Mouse (Mus musculus) left cerebral cortex, postnatal 4 days (tissue): Measurements from ENCODE around the gene Syt17. TPM values are rescaled to one million over a fixed set of nuclear protein-coding genes. Genes with fewer than 3 reads are reported as not detected.
A peak's percentile ranks its signal among the peaks of the same experiment; 100 is the strongest.

Experiments
- DNase-seq: peaks from one replicate; pipeline ENCODE4 v3.0.0-alpha.2; 2022
- intact Hi-C: fragments of 180-260 bp; cut with DNase I; formaldehyde crosslinking; loops from one replicate; pipeline ENCODE4 v1.15.1; 2025
- total RNA-seq, 2 experiments: library from RNA; stranded (reverse); gene quantifications; 2 replicates each; pipeline ENCODE4 v1.2.3; 2021

Syt17 gene
- total RNA-seq, 2 experiments from 2014 or later = 15.7 to 18.9 TPM

GRCm38 (mm10) chr7:118464432-118464831, 16.4 kb upstream of the Syt17 start:
- intact Hi-C loops = no loop called here
- DNase-seq = no peak

DNA sequence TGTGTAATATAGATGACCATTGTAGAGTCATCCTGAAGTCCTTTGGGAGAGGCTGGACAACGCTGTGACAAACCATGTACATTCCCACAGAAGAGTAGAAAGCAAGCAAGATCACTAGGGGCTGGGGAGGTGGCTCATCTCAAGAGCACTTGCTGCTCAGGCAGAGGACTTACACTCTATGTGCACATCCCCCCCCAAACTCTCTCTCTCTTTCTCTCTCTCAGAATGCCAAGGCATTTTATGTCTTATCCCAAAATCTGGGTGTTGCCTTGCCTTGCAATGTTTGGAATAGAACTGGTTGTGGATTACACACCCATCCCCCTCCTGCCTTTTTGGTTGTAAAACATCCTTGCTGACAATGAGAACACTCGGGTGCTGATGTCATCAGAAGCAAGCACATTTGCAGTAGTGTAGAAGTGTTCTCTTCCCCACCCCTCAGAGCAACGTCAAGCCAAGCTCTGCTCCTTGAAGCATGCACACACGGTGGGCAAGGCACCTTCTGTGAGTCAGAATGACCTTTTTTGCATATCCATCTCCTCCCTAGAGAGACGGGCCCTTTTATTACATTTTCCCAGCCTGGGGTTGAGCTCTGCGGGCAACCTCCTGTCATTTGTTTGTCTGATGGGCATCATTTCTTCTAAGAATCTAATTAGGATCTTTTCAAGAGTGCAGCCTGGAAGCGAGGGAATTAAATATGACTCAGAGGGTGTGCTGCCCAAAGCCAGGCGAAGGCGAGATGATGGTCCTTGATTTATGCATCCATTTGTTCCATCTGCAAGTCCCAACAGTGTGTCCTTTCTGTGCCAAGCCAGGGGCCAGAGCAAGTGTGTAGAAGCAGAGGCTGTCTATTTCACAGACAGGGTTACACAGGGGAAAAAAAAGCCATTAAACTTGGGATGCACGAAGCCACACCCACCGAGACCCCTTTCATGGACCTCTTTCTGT, 15.1 kb upstream of the Syt17 start:
- intact Hi-C loops = no loop called here
- DNase-seq = no peak

DNA sequence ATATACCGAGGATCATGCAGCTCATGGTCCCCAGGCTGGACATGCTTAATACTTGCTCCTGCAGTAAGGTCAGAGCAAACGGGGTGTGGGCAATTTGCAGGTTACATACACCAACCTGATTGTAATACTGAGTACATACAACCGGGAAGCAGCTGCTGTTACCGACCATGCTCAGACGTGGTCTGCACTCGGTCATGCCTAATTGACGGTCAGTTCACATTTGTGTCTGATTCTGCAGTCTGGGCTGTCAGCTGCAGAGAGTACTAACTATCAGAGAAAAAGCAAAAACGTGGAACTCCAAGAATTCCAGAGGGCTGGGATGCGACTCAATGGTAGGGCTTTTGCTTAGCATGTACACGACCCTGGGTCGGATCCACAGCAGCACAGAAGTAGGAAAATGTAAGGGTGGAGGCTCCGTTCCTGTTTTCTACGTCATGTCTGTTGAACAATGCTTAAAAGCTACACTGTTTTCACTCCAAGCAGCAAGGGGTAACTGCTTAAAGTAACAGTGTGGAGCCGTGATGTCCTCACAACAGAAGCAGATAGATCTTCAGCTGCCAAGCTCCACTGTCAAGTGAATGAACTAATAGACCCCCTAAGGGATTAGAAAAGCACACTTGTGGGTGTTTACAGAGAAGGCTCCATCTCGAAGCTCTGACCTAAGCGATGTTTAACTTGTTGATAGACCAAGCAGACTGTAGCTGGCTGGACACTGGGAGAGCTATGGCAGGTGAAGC, 13.5 kb upstream of the Syt17 start:
- no peak for DNase-seq
- intact Hi-C loops = no loop called here

DNA sequence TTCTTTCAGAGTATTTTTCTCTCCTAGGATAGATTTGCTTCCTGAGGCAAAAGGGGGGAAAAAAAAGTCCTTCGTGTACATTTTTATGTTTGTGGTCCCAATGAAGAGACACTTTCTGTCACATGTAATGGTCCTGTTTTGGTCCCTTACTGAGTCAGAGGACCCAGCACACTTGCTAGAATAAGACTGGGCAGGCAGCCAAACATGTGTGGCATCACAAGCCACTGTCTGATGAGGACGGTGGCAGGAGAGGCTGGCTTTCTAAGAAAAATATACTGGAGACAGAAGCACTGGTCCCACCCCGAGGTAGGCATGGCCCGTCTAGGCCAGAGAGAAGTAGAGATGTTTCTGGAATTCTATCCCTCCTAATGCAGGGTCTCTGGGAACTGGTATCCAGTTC, 5.7 kb upstream of the Syt17 start:
- DNase-seq = no peak
- intact Hi-C loops = loop anchor here (5.0 kb wide), 1 partner anchor 64 kb away; no protein-coding TSS in a partner anchor

- no peak for DNase-seq
- intact Hi-C loops = loop anchor here (5.0 kb wide), 1 partner anchor 64 kb away; no protein-coding TSS in a partner anchor
Measured at GRCm38 (mm10) chr7:118452940-118453339, 4.9 kb upstream of the Syt17 start.

DNA sequence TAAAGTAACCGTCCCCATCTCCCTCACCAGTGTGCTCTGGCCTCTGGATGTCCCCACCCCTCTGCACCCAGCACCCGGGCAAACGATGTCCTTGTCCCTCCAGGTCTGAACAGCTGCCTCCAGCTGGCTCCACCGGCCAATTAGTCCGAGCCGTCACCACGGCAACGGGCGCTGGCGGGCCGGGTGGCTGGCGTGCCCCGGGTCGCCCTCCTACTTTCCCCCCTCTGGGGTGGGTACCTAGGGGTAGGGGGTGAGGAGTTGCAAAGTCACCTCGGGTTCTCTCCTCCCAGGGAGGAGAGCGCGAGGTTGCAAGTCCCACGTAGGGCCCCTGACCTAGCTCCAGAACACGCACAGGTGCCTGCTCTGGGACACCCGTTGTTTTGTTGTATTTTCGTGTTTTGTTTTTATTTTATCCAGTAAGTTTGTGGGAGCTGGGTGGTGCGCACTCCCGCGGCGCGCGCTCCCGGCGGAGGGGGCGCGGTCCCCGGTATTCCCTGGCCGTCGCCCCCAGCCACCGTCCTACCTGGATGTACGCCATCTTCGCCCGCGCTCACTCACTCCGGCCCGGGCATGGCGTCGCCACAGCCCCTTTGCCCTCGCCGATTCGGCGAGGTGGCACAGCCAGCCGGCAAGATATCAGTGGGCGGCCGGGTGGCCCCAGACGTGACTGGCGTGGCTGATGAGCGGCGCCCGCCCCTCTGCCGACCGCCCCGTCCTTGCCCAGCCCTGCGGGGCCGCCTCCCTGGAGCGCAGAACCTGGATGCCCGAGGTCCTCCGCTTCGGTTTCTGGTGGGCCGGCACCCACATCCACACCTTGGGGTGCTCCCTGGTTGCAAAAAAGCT, 510 bp downstream of the Syt17 start:
- DNase-seq = peak; percentile 39
- intact Hi-C loops = loop anchor here (5.0 kb wide), 1 partner anchor 140 kb away; no protein-coding TSS in a partner anchor

DNA sequence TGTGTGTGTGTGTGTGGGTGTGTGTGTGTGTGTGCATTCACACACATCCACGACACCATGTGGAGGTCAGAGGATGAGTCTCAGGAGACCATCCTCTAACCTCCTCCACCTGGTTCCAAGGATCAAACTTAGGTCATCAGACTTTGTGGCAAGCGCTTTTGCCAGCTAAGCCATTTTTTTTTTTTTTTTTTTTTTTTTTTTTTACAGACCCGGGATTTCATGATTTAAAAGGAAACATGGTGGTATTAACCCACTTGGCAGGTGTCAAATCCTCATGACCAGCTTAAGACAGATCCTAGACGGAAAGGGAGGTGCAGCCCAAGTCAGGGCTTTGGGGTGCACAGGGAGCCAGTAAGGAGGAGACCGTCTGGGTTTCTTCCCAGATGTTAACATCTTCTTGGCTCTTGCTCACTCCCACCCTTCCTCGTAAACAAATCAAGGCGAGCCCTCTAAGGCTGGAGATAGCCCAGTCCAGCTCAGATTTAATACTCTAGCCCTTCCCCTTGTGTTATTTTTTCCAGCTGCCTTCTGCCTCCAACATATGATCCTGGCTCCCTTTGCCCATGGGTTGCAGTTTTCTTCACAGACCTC, 4.0 kb downstream of the Syt17 start:
- no peak for DNase-seq
- intact Hi-C loops = no loop called here

DNA sequence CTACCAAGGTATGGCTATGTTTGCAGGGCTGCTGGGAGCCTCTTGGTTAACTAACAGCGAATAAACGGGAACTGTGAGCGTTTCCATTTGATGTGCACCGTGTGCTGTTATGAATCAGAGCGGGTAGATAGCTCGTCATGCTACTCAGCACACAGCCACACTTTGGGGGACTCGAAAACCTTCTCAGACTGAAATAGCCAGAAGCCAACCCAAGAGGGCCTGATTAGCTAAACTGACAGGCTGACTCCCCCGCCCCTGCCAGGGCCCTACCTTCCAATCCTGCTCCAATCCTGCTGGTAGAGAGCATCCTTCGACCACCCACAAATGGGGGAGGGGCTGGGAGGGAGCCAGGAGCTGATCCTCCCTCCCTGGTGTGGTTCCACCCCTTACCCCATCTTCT, 4.7 kb downstream of the Syt17 start:
- intact Hi-C loops = no loop called here
- DNase-seq = peak; percentile 14

DNA sequence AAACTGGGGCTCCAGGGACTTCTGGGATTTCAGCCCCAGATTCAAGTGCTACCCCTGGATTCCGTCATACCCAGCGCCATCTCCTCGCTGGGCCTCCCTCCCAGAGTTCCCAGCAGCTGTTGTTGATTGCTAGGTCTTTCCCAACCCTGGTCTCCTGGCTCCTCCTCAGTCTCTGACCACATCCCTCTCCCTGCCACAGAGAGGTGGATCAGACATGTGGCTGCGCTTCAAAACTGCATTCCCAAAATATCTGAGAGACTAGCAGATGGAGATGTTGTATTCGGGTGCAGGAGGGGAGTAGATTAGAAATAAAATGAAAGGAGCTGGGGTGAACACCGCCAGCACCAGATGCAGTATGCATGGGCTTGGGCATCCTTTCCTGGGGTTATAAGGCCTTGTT, 6.5 kb downstream of the Syt17 start:
- intact Hi-C loops = no loop called here
- no peak for DNase-seq

GRCm38 (mm10) chr7:118437101-118437802, 10.8 kb downstream of the Syt17 start:
- intact Hi-C loops = no loop called here
- peak; percentile 21 for DNase-seq

GRCm38 (mm10) chr7:118428937-118429336, 19.1 kb downstream of the Syt17 start:
- intact Hi-C loops = no loop called here
- no peak for DNase-seq

DNA sequence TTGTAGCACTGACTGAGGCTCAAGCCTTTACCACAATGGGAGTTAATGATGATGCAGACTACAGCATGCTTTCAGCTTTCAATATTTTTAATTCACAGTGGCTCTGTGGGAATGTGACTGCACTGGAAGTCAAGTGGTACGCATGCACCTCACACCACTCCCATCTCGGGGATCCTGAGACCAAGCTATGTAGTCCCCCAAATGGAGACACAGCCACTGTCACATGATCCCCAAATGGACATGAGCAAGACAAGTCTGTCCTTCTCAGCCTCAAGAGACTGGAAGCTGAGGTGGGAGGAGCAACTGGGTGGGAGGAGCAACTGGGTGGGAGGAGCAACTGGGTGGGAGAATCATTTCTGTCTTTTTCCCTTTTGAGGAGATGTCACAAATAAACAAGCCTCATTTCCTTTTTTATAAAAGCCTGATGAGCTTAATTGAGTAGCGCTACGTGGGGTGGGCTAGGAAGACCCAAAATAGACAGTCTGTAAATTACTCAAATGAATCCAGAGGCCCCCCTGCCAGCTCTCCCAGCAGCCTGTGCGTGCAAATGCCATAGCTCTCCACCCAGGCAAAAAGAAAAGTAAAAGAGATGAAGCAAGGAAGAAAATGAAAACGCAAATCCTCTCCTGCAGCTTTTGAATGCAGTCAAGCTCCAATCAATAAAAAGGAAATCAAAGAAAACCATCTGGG, 28.4 kb downstream of the Syt17 start:
- intact Hi-C loops = loop anchor here (10.0 kb wide), 1 partner anchor 105 kb away; no protein-coding TSS in a partner anchor
- DNase-seq = no peak

DNA sequence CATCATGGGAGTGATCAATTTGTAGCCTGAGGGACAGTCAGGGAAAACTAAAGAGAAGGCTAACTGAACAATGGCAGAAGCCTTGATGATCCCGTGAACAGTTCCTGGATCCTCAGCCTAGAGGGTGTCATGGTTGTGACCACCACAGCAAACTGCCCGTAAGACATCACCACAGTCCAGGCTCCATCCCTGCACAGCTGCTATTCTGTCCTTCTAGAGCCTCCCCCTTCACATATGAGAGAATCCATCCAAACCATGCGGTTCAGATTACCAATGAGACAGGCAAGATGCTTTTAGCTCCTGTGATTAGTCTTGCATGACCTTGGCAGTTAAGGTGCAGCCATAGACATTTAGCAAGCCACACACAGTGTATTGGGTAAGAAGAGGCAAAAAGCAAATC, 33.8 kb downstream of the Syt17 start:
- intact Hi-C loops = loop anchor here (10.0 kb wide), 1 partner anchor 99 kb away; no protein-coding TSS in a partner anchor
- DNase-seq = no peak

DNA sequence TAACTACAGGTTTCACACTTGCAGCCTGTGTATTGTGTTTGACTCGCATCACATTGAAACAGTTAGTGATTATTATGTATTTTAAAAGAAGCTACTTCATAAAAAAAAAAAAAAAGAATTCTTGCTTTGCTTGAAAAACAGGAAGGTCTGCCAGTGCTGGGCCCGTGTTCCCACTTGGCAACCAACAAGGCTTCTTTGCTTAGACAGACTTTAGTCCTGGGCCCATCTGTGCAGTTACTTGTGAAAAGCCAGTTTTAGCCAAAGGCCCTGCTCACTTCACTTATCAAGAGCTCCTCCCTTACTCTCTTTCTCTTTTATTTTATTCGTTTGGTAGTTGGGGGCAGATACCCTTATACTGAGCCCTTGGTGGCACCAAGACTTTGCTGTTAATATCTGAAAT, 36.1 kb downstream of the Syt17 start:
- intact Hi-C loops = loop anchor here (10.0 kb wide), 1 partner anchor 97 kb away; no protein-coding TSS in a partner anchor
- DNase-seq = no peak

DNA sequence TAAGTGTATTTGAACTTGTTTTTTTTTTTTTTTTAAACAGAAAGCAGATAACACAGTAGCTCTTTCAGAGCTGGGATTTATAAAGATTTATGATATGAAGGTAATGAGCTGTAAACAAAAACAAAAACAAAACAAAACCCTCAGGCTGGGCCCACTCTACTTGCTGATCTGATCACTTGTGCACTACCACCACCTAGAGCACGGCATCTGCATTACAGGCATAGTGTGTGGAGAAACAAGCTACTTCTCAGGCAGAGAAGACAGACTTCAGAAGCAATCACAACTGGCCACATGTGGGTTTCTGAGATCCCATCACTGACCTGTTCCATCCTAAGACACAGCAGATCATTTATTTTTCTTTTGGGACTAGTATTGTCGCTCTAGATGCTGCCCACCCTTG, 38.6 kb downstream of the Syt17 start:
- intact Hi-C loops = no loop called here
- DNase-seq = no peak

- DNase-seq = no peak
- intact Hi-C loops = no loop called here
Measured at GRCm38 (mm10) chr7:118405251-118405650, 42.8 kb downstream of the Syt17 start.

DNA sequence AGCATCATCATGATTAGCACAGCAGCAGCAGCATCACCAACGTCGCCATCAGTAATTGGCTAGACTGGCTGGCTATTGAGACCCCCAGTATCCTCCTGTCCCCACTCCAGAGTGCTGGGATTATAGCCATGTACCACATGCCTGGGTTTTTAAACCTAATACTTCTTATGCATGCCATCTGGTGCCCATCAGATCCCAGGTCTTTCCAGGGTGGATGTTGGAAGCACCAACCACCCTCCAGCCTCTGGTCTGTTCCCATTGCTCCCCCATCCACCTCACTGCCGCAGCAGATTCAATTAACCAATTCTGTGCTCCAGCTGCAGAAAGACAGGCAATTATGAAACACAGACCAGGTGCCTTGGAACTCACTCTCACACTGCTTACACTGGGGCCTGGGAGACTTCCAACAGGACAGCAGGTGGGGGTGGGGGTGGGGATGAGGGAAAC, 45.4 kb downstream of the Syt17 start:
- intact Hi-C loops = no loop called here
- DNase-seq = peak; percentile 55

DNA sequence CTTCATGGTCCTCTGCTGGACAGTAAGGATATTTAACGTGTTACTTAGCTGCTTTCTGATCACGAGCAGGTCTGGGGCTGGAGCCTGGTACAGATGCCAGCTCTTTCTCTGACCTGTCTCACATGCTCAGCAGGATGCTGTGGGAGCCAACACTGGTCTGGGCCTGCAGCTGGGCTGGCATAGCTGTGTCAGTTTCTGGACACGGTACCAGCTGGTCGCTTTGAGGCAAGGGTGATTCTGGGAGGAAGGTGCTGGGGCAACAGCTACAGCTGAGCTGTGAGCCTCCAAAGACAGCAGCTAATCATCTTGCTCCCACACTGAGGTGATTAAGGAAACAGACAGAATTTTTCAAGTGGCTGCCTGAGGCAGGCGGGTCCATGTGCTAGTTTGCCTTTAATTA, 46.1 kb downstream of the Syt17 start:
- peak; percentile 31 for DNase-seq
- intact Hi-C loops = no loop called here

GRCm38 (mm10) chr7:118399764-118400163, 48.3 kb downstream of the Syt17 start:
- no peak for DNase-seq
- intact Hi-C loops = no loop called here
